Mouse (Mus musculus) ES-Bruce4 (cell line): ENCODE data around the gene Fam207a.

ENCODE experiments used
- CTCF ChIP-seq: IDR thresholded peaks from one replicate; pipeline ENCODE4 v1.8.1; 2011; ENCODE audit warnings: low read depth, low read length
- EP300 ChIP-seq: IDR thresholded peaks from 2 replicates; pipeline ENCODE4 v1.6.1; 2011; ENCODE audit warnings: low read depth, low read length; ENCODE audit not compliant: insufficient read depth

- no peak for TF ChIP-seq CTCF
- no peak for TF ChIP-seq EP300
Measured at GRCm38 (mm10) chr10:77531026-77532019, 15.7 kb upstream of the Fam207a start.
